Mouse (Mus musculus): ENCODE measurements at regions not wholly inside any gene's neighbourhood (a gene's known extent, or its start where the extent isn't known, plus 50 kb on each side); places are given as distances from the start of the nearest gene placed in this dataset.
A peak's percentile ranks its signal among the peaks of the same experiment; 100 is the strongest.

DNA sequence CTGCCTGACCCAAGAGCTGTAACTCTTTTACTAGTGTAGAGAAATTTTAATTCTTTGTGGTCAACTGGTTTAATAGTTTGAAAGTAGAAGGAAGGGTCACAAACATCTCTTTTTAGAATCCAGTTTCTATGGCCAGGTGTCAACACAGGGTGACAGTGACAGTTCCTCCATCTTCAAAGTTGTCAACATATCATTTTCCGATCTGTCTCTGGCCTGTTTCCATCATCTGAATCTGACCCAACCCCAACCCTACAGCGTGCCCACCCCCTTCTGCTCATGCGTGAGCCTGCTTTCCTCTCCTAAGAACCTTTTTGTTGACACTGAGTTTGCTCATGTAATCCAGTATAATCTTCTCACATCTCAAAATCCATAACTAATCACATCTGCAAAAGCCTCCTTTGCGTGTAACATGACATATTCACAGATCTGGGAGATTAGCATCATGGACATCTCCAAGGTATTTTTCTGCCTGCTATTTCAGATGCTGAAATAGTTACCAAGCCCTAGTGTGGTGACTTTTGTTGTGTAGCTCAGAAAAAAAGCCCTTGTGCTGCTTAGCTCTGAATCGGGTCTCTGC, 168.4 kb downstream of the B3gnt2 start:
- DNase-seq (ENCODE audit: low read depth) = no peak

DNA sequence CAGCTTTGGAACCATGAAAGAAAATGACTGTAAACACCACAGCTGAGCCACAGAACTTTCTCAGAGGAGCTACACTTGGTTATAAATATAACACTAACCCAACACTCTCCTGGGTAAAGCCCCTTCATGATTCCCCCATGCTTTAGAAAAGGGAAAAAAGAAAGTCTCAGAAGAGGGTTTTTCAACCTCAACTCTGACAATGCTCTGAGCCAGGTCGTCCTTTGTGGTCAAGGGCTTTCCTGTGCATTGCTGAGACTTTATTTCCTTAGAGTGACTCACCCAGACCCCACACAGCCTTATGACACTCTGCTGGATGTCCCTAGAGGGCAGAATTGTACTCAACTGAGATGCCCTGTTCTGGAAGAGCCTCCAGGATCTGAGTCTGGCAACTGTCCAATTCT, 167.8 kb downstream of the B3gnt2 start:
- DNase-seq (ENCODE audit: low read depth) = peak; percentile 56

DNA sequence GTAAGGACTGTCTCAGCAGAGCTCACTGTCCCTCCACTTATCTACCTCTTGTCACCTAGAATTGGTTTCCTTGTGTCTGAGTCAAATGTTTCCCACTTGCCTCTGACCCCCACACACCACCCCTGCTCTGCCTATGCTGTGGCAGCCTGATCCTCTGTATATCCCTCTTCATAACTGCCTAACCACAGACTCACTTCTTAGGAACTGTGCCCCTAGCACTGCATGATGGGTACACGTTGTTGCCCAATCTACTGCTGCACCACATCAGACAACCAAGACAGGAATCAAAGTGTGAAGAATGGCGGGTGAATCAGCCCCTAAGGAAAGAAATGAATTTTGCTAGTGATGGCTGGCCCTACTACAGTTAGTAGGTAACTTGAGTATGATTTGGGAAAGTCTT, 167.4 kb downstream of the B3gnt2 start:
- no peak for DNase-seq (ENCODE audit: low read depth)

DNA sequence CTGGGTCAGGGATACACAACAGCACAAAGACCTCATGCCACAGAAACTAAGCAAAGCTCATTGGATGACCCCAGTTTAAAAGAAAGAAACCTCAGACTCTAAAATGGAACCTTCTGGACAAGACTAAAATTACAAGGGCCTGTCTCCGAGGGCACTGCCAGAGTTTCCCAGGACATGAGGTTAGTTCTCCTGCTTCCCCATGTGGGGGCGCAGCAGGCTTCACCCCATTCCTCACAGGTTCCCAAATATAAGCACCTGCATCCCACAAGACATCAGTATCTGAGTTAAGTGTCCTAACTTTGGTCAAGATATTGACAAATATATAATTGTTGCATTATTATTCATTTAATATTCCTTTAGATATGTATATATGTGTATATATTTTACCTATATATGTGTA, 166.8 kb downstream of the B3gnt2 start:
- DNase-seq (ENCODE audit: low read depth) = no peak

DNA sequence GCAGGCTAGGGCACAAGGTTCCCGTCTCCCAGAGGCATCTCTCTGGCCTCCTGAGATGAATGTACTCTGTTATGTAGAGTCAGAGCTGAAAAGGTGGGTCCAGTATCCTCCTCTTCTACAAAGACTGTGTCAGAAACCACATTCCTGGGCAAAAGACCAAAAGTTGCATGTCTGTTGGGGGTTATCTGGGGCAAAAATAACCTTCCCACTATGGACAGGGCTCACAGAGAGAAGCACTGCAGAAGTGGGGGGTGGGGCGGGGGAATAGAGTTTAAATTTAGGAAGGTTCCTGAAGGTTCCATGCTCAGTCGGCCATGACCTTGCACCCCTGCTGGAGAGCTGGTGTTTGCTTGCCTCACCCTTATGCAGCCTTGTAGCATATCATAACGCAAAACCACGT, 165.9 kb downstream of the B3gnt2 start:
- no peak for DNase-seq (ENCODE audit: low read depth)

DNA sequence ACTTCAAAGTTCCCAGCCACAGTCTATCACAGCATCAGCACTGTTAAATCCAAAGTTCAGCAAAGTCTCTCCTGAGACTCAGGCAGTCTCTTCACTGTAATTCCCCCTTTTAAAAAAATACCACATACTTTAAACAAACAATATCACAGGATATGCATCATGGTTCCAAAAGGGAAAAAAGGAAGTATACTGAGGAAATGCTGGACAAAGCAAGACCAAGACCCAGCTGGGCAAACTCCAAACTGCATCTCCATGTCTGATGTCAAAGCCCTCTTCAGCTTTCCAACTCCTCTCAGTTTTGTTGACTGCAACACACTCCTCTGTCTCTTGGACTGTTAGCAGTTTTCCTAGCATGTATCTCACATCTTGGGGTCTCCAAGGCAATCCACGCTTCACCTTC, 165.5 kb downstream of the B3gnt2 start:
- DNase-seq (ENCODE audit: low read depth) = no peak

DNA sequence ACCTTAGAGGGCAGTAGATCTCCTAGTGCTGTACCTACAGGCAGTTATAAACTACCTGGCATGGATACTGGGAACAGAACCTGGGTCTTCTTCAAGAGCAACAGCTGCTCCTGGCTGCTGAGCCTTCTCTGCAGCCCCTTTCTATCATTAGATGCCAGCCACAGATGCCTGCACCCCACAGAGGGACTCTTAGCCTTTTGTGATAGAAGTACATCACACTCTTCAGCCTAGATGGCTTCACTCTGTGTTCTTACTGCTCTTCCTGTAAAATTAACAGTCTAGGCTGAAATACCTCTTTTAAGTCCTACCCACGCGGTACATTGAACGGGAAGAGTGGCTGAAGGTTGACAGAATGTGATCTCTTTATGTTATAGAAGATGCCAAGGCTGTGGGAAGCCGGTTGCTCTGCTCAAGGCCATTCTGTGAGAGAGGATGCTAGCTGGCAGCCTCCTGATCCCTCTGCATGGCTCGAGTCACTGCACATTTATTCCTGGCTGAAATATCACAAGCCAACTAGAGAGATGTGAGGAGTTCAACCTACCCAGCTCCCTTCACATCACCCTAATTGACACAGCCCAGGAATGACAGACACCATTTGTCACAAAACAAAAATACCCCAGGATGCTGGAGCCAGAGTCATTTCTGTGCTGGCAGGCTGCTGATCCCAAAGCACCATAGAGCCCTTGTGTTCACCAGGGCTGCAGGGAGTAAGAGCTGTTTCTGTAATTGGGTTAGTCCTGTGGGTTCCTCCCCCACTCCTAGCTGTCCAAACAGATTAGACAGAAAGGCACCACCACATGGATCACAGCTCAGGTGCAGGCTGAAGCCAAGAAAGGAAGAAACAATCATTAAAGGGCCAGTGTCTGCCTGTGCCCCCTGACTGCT, 162.5 kb downstream of the B3gnt2 start:
- no peak for DNase-seq (ENCODE audit: low read depth)

DNA sequence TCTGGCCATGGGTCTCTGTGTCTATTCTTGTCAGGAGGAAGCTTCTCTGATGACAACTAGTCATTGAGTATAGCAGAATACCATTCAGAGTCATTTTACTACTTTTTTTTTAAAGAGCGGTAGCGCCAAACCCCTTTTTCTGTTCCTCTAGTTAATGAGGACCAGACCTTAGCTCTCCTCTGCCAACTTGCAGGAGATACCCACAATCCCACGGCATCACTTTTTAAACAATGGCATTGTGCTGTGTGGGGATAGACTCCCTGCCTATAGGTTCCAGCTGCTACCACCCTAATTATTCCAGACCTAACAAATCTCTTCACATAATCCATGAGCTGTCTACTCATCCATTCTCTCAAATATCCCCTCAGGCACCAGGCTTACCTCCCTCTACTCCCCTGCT, 154.7 kb downstream of the B3gnt2 start:
- no peak for DNase-seq (ENCODE audit: low read depth)

All from c-Kit-positive CD71-negative TER-119-negative erythroid progenitor cells, embryonic 14.5 days (primary cell).